Mouse (Mus musculus) forebrain, postnatal 0 days (tissue): ENCODE data around the gene Zcwpw1. TPM values are rescaled to one million over a fixed set of nuclear protein-coding genes. Genes with fewer than 3 reads are reported as not detected.
"Not testable (repeated sequence)": the region's sequence is repeated elsewhere in the genome, so short reads cannot be mapped to it uniquely, and the experiment has no call there.

ENCODE experiments used
- ATAC-seq: fragments of 200-750 bp; cut with Nextera tagmentation; 2 replicates; pipeline ENCODE4 v1.8.0; 2017; ENCODE audit warnings: mild to moderate bottlenecking, moderate library complexity
- DNase-seq: peaks from one replicate; pipeline ENCODE4 v3.0.0-alpha.2; 2015
- H3K27ac ChIP-seq: fragments of 300-500 bp; sonication (generic); 2 replicates; pipeline ENCODE4 v1.5.1; 2014; ENCODE audit warnings: low read depth, mild to moderate bottlenecking, antibody characterized with exemption, low read length, moderate library complexity, mixed read lengths
- H3K27me3 ChIP-seq: fragments of 300-500 bp; sonication (generic); 2 replicates; pipeline ENCODE4 v1.6.1; 2014; ENCODE audit warnings: mild to moderate bottlenecking, low read length, mixed read lengths; ENCODE audit not compliant: insufficient read depth
- H3K36me3 ChIP-seq: fragments of 300-500 bp; sonication (generic); 2 replicates; pipeline ENCODE4 v1.6.1; 2014; ENCODE audit warnings: mild to moderate bottlenecking, moderate library complexity; ENCODE audit not compliant: insufficient read depth
- H3K4me1 ChIP-seq: fragments of 300-500 bp; sonication (generic); 2 replicates; pipeline ENCODE4 v1.6.1; 2014; ENCODE audit warnings: antibody characterized with exemption; ENCODE audit not compliant: insufficient read depth
- H3K4me2 ChIP-seq: fragments of 300-500 bp; sonication (generic); 2 replicates; pipeline ENCODE4 v1.6.1; 2014; ENCODE audit warnings: low read depth, mild to moderate bottlenecking, moderate library complexity
- H3K4me3 ChIP-seq: fragments of 300-500 bp; sonication (generic); 2 replicates; pipeline ENCODE4 v1.5.1; 2014; ENCODE audit warnings: low read depth, low read length, mixed read lengths
- H3K9ac ChIP-seq: fragments of 300-500 bp; sonication (generic); 2 replicates; pipeline ENCODE4 v1.6.1; 2014; ENCODE audit warnings: mild to moderate bottlenecking
- H3K9me3 ChIP-seq: fragments of 300-500 bp; sonication (generic); 2 replicates; pipeline ENCODE4 v1.6.1; 2016; ENCODE audit warnings: low read length
- WGBS: fragments of 180-500 bp; shearing (Covaris S2); extraction: QIAGEN DNeasy Blood & Tissue Kit; methylation state at CpG from one replicate; pipeline ENCODE4 v1.1.7; 2014; 5-methylcytosine and 5-hydroxymethylcytosine counted together
- polyA plus RNA-seq: library from polyadenylated mRNA; unstranded; fragments of >200 nt; fragmentation: Nextera tagmentation; extraction: Ambion mirVana; gene quantifications from 2 replicates; pipeline ENCODE4 v1.2.1, GENCODE M21; 2015
- total RNA-seq: library from RNA; depleted of rRNA; stranded (reverse); fragments of >200 nt; gene quantifications from 2 replicates; pipeline ENCODE4 v1.2.3, GENCODE M21; 2014; rRNA removed

The Zcwpw1 gene
- total and polyA plus RNA-seq, 2 experiments from 2014 or later = 4.8 to 7.7 TPM

DNA sequence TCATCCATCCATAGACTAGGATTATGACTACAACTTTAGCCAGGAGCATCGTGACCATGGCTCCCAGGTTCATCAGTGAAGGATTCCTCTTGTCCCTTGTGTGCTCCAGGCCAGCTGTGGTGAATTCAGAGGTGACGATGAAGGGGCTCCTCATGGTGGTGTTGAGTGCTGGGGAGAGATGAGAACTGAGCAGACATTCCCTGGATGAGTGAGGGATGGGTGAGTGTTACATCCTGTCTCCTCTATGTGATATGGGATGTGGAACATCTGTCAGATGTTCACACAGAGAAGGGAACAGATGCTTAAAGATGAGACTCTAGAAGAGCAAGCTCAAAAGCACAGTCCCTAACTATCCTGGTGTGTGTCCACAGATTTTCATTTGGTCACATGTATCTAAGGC lies 81.0 kb downstream of the Zcwpw1 start:
- not testable (repeated sequence) for H3K27ac ChIP-seq, H3K9ac ChIP-seq, H3K4me3 ChIP-seq, H3K4me2 ChIP-seq, H3K4me1 ChIP-seq, H3K27me3 ChIP-seq, ATAC-seq, DNase-seq, H3K36me3 ChIP-seq, H3K9me3 ChIP-seq
- 74% methylated on average over 2 of the region's 2 CpGs for WGBS

DNA sequence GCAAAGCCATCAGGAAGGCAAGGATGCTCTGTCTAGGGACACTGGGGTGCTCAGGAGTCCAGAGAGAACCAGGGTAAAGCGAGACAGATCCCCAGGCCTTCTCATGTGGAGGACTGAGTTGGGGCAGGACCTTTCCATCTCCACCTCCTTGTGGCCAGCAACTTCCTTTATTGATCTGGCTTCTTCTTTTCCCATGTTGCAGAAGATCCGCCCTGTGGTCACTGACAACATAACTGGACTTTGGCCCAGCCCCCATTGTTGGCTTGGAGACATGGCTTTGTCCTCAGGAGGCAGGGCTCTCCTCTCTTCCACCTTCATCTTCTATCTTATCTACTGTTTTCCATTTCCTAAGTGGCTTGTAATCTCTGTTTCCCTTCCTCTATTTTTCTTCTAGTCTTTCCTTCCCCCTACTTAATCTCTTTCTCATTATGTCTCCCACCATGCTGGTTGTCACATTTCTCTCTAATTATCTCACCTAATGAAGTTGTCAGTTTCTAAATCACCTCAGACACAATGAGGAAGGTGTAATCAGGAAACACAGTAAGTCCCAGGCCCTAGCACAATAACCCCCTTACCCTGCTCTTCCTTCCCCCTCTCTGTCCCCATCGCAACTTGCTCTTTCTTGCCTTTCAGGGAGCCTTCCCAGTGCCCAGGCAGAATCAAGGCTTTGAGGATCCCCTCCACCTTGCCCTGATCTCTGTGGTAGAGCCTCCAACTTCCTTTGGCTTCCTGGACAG lies 84.2 kb downstream of the Zcwpw1 start, which contains the start of gene Pilrb2:
Gene Pilrb2 (minus strand): TSS at position 172 of the 737 bp plus-strand sequence.
- not testable (repeated sequence) for H3K9ac ChIP-seq, H3K36me3 ChIP-seq, H3K4me3 ChIP-seq, ATAC-seq, DNase-seq, H3K27me3 ChIP-seq, H3K4me2 ChIP-seq, H3K4me1 ChIP-seq, H3K27ac ChIP-seq, H3K9me3 ChIP-seq
- 64% methylated on average over 2 of the region's 3 CpGs for WGBS

Other genes with a start within 250 kb of the Zcwpw1 start
- 234 and 254 TPM in 2 replicates for gene Actl6b, start 234.3 kb upstream of the Zcwpw1 start, total RNA-seq
- gene Actl6b, start 234.3 kb upstream of the Zcwpw1 start, polyA plus RNA-seq = 256 and 281 TPM in 2 replicates
- 12.6 and 16.3 TPM in 2 replicates for gene Tfr2, start 218.0 kb upstream of the Zcwpw1 start, total RNA-seq
- gene Tfr2, start 218.0 kb upstream of the Zcwpw1 start, polyA plus RNA-seq = 9.4 and 11.7 TPM in 2 replicates
- gene Mospd3, start 186.7 kb upstream of the Zcwpw1 start, total RNA-seq = 4.9 and 5.8 TPM in 2 replicates
- 61.5 and 67.9 TPM in 2 replicates for gene Mospd3, start 186.7 kb upstream of the Zcwpw1 start, polyA plus RNA-seq
- gene Pcolce, start 174.0 kb upstream of the Zcwpw1 start, total RNA-seq = 13.1 and 22.5 TPM in 2 replicates
- gene Pcolce, start 174.0 kb upstream of the Zcwpw1 start, polyA plus RNA-seq = 18.1 and 20.3 TPM in 2 replicates
- 0.23 and 0.24 TPM in 2 replicates for gene Fbxo24, start 158.8 kb upstream of the Zcwpw1 start, total RNA-seq
- gene Fbxo24, start 158.8 kb upstream of the Zcwpw1 start, polyA plus RNA-seq = 0.09 and 0.10 TPM in 2 replicates
- gene Lrch4, start 158.7 kb upstream of the Zcwpw1 start, total RNA-seq = 3.3 and 5.6 TPM in 2 replicates
- gene Lrch4, start 158.7 kb upstream of the Zcwpw1 start, polyA plus RNA-seq = 11.3 and 12.8 TPM in 2 replicates
- gene Gm20605, start 158.6 kb upstream of the Zcwpw1 start, total RNA-seq = 3.6 and 6.1 TPM in 2 replicates
- 1.9 and 2.4 TPM in 2 replicates for gene Gm20605, start 158.6 kb upstream of the Zcwpw1 start, polyA plus RNA-seq
- 4.4 and 4.6 TPM in 2 replicates for gene Sap25, start 146.5 kb upstream of the Zcwpw1 start, total RNA-seq
- 1.8 TPM in 2 replicates for gene Sap25, start 146.5 kb upstream of the Zcwpw1 start, polyA plus RNA-seq
- gene Irs3, start 142.1 kb upstream of the Zcwpw1 start, total RNA-seq = 0.31 and 0.76 TPM in 2 replicates
- gene Irs3, start 142.1 kb upstream of the Zcwpw1 start, polyA plus RNA-seq = 0.08 and 0.29 TPM in 2 replicates
- gene Agfg2, start 103.1 kb upstream of the Zcwpw1 start, total RNA-seq = 18.7 and 22.1 TPM in 2 replicates
- gene Agfg2, start 103.1 kb upstream of the Zcwpw1 start, polyA plus RNA-seq = 12.6 and 15.0 TPM in 2 replicates
- 251 and 252 TPM in 2 replicates for gene Nyap1, start 46.2 kb upstream of the Zcwpw1 start, total RNA-seq
- gene Nyap1, start 46.2 kb upstream of the Zcwpw1 start, polyA plus RNA-seq = 42.0 and 48.9 TPM in 2 replicates
- gene Tsc22d4, start 42.1 kb upstream of the Zcwpw1 start, total RNA-seq = 120 and 135 TPM in 2 replicates
- gene Tsc22d4, start 42.1 kb upstream of the Zcwpw1 start, polyA plus RNA-seq = 112 and 134 TPM in 2 replicates
- 28.8 and 47.4 TPM in 2 replicates for gene Ppp1r35, start 8.9 kb upstream of the Zcwpw1 start, total RNA-seq
- 39.1 and 41.8 TPM in 2 replicates for gene Ppp1r35, start 8.9 kb upstream of the Zcwpw1 start, polyA plus RNA-seq
- 33.3 and 47.7 TPM in 2 replicates for gene Mepce, start 143 bp upstream of the Zcwpw1 start, total RNA-seq
- 18.3 and 21.1 TPM in 2 replicates for gene Mepce, start 143 bp upstream of the Zcwpw1 start, polyA plus RNA-seq
- gene Pilra, start 48.5 kb downstream of the Zcwpw1 start, total RNA-seq = 0.14 and 0.15 TPM in 2 replicates
- 0.17 and 0.54 TPM in 2 replicates for gene Pilra, start 48.5 kb downstream of the Zcwpw1 start, polyA plus RNA-seq
- not detected in 2 replicates for gene Pilrb1, start 70.3 kb downstream of the Zcwpw1 start, total RNA-seq
- not detected in 2 replicates for gene Pilrb1, start 70.3 kb downstream of the Zcwpw1 start, polyA plus RNA-seq
- not detected in 2 replicates for gene Pilrb2, start 84.0 kb downstream of the Zcwpw1 start, total RNA-seq
- gene Pilrb2, start 84.0 kb downstream of the Zcwpw1 start, polyA plus RNA-seq = not detected in 2 replicates
- 0.08 TPM in 1 of 2 replicates, not detected in the other for gene Cyp3a13, start 133.8 kb downstream of the Zcwpw1 start, total RNA-seq
- not detected in 2 replicates for gene Cyp3a13, start 133.8 kb downstream of the Zcwpw1 start, polyA plus RNA-seq
- gene Gjc3, start 175.3 kb downstream of the Zcwpw1 start, total RNA-seq = 0.77 and 0.95 TPM in 2 replicates
- gene Gjc3, start 175.3 kb downstream of the Zcwpw1 start, polyA plus RNA-seq = 0.26 and 0.64 TPM in 2 replicates
- 0.62 TPM in 1 of 2 replicates, not detected in the other for gene Azgp1, start 193.7 kb downstream of the Zcwpw1 start, total RNA-seq
- not detected in 2 replicates for gene Azgp1, start 193.7 kb downstream of the Zcwpw1 start, polyA plus RNA-seq
- gene Smok3a, start 233.5 kb downstream of the Zcwpw1 start, total RNA-seq = not detected in 2 replicates
- gene Smok3a, start 233.5 kb downstream of the Zcwpw1 start, polyA plus RNA-seq = not detected in 2 replicates
- gene Smok3b, start 233.6 kb downstream of the Zcwpw1 start, total RNA-seq = not detected in 2 replicates
- gene Smok3b, start 233.6 kb downstream of the Zcwpw1 start, polyA plus RNA-seq = not detected in 2 replicates